Mouse (Mus musculus) CH12.LX (cell line): Measurements from ENCODE around the gene Cacna1c.

Experiments used
- CTCF ChIP-seq, 2 experiments: IDR thresholded peaks in 1 of 2; conservative IDR thresholded peaks in 1 of 2; 2 replicates each; pipeline ENCODE4 v1.5.1; 2011 to 2012; ENCODE audit warnings: low read depth in 2 of 2, low read length in 2 of 2, improper control_type of control experiment in 1 of 2, inconsistent platforms in 1 of 2, mild to moderate bottlenecking in 1 of 2, moderate library complexity in 1 of 2
- POLR2A ChIP-seq: IDR thresholded peaks from 2 replicates; pipeline ENCODE4 v1.6.1; 2011; ENCODE audit warnings: low read depth, mild to moderate bottlenecking, improper control_type of control experiment, low read length

DNA sequence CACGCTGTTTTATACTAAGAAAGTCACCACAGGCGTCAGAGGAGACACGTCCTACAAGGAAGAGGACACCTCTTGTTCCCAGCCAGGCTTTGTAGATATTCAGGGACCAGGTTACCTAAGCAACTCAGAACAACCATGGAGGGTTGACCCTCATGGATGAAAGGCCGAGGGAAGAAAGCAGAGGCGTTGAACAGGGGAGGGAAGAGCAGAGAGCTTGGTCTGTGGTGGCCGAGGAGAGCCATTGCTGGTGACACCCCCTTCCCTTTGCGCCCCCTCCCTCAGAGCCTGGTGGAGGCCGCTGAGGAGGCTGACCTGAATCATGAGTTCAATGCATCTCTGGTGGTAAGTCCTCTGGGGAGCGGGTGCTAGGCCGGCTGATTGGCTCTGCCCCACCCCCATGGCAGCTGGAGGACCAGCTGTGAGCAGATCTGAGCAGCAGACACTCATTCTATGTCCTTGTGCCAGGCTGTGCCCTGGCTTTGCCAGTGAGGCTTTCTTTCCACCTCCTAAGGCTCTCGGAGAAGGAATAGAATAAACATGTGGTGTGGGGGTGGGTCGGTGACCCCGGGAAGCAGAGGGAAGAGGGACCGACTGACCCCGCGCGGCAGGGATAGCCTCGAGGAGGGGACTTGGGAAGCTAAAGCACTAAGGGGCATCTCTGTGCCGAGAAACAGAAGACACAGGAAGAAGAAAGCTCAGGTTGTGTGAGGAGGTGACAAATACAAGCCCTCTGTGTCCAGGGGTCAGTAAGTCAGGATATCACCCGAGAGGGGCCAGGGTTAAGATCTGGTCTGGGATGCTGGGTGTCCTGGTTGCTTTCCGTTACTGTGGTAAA lies 44.9 kb upstream of the Cacna1c start:
- TF ChIP-seq POLR2A (no peak), CTCF (conservative IDR thresholded peaks at IDR 0.05 in 1 of 2, IDR thresholded peaks at IDR 0.05 in 1 of 2; ENCODE audit: low read depth in 2 of 2, low read length in 2 of 2) (no peak)
